Mouse (Mus musculus) duodenum, adult 2 months (tissue): Measurements from ENCODE around the gene Gm13178. TPM values are rescaled to one million over a fixed set of nuclear protein-coding genes. Genes with fewer than 3 reads are reported as not detected.

Experiments used
- polyA plus RNA-seq: library from polyadenylated mRNA; depleted of rRNA; stranded (reverse); fragments of >200 nt; gene quantifications from 2 replicates; pipeline ENCODE4 v1.2.3, GENCODE M21; 2012; ENCODE audit warnings: low replicate concordance; rRNA removed

Gene Gm13178
- polyA plus RNA-seq: not detected in 2 replicates

DNA sequence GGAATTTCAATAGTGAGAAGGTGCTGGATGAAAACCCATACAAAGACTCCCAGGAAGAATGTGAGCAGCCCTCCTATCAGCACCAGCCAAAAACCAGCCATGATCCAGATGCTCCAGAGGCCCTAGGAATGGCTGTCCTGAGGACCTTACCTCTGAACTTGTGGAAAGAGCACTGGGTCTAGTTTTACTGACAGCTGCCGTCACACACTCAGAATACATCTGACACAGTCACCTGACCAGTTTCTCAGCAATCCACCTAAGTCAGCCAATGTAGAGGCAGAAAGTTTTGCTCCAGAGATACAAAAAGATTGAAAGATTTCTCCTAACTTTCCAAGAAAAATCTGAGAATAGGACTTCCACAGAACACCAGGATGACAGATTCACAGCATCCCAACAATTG lies at the start of gene Gm13178:
Gene Gm13178, minus strand, starts transcription at position 101 of the 400 bp plus-strand sequence.

DNA sequence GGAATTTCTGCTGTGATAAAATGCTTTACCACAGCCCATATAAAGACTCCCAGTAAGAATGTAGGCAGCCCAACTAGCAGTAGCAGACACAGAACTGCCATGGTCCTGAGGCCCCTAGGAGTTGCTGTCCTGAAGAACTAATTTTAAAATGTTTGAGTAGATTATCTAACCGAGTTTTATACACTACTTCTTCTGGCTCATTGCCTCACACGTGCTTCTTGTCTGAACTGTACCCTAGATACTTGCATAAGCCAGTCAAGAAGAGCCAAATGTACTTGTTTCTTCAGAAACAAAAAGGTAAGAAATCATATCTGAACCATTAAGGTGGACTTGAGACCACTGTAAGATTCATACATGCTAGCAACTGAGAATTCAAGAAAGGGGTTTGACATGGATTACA lies 34.9 kb downstream of the Gm13178 start, which contains the start of gene Gm436:
Gene Gm436, minus strand, starts transcription at position 101 of the 400 bp plus-strand sequence.

Other genes starting within 250 kb of the Gm13178 start
- gene 9430007A20Rik, start 201.6 kb downstream of the Gm13178 start, polyA plus RNA-seq: not detected in 2 replicates
- gene Gm13124, start 156.3 kb downstream of the Gm13178 start, polyA plus RNA-seq: not detected in 2 replicates
- not detected in 2 replicates for gene Aadacl4, start 107.7 kb downstream of the Gm13178 start, polyA plus RNA-seq
- gene Gm436, start 35.0 kb downstream of the Gm13178 start, polyA plus RNA-seq: not detected in 2 replicates
- not detected in 2 replicates for gene Gm438, start 65.2 kb upstream of the Gm13178 start, polyA plus RNA-seq
- gene Dhrs3, start 171.4 kb upstream of the Gm13178 start, polyA plus RNA-seq: 56.1 and 64.8 TPM in 2 replicates